Mouse (Mus musculus) kidney, postnatal 14 days (tissue): Measurements from ENCODE around the gene Arhgef10l.

Source experiments
- DNase-seq: peaks from one replicate; pipeline ENCODE4 v3.0.0; 2022; ENCODE audit warnings: mixed read lengths

Arhgef10l gene

DNA sequence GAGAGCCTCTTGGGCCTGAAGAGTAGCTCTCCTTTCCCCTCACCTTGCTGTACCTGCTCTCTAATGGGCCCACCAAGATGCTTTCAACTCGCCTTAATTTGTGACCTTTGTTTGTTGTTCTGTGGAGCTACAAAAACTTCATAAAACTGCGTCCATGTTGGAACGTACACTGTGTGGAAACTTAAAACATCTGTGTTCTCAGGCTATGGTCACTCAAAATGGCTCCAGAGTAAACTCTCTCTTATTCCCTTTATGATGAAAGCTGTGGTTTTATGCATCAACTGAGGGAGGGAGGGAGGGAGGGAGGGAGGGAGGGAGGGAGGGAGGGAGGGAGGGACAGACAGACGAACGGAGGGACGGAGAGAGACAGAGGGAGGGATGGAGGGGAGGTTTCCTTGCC lies 35.7 kb downstream of the Arhgef10l start:
- no peak for DNase-seq

DNA sequence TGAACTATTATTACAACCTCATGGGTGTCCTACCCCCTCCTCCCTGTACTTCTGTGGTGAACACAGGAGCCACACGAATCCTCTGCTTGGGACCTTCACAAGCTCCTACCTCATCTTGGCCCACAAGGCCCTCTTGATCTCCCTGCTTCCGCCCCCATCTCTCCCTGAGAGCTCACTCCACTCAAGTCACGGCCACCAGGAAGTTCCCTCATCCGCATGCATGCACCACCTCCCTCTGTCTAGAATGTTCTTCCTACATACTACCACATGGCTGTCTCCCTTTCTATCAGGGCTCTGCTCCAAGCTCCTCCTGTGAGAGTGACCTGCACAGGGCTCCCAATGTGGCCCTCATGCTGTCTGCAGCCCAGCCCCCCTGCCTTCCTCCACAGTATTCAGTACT lies 36.8 kb downstream of the Arhgef10l start:
- no peak for DNase-seq

GRCm38 (mm10) chr4:140628412-140628943 lies 37.3 kb downstream of the Arhgef10l start:
- DNase-seq = no peak

DNA sequence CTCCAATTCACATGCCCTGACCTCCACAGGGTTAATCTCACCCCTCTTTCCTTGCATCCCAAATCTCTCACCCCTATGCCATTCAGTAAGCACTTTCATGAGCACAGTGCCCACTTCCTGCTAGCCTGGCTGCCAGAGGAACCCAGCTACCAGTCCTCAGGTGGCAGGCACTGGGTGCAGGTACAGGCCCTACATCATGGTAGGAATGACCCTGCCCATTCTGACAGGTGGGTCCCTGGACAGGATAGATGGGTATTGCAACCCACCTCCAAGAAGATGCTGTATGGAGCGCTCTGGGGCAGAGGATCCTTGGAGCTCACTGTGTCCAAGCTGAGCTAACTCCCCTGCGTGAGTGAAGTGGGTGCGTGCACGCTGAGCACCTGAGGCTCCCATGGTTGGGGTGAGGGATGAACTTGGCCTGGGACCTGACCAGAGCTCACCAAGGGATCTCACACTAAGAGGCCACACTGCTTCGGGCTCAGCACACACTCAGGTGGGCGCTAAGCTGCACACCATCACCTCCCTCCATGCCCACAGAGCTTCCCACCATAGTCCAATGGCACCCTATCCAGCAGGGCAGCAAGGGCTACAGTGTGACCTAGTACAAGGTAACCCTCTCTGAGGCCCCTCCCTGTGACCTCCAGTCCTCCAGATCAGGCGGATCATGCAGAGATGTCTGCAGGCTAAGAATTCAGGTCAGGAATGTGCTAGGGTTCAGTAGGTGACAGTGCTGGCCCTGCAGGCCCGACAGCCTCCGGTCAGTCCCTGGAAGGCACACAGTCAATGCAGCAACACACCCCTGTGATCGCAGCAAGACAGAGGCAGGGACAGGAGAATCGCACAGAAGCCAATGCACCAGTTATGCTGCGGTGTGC lies 39.9 kb downstream of the Arhgef10l start:
- DNase-seq = no peak

DNA sequence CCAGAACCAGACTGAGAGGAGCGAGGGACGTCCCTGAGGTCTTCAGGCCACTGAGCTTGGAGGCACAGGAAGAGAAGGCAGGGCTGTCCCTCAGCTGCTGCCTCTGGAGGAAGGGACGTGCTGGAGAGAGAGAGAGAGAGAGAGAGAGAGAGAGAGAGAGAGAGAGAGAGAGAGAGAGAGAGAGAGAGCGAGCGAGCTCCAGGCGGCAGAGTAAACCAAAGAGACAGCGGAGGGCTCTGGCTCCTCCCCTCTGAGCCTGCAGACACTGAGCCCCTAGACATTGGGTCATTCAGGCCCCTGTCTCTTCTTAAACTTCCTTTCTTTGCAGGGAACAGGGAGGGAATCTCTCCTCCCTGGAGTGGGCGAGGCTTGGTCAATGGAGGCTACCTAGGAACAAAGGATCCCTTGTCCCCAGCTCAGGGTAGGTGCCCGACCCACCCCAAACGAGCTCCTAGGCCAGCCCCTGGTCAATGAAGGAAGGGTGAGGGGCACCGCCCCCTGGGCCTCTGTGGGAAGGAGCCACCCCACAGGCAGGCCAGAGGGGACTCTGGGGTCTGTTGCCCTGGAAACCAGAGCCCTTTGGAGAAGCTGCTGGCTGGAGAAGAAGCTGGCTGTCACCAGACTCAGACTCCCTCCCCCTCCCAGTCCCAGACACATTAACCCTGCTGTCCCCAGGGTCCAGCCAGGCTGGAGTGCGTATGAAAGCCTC lies 41.2 kb downstream of the Arhgef10l start:
- DNase-seq = peak; percentile 84

- peak; percentile 76 for DNase-seq
Measured at GRCm38 (mm10) chr4:140624087-140624467, 41.7 kb downstream of the Arhgef10l start.

- DNase-seq = peak; percentile 77
Measured at GRCm38 (mm10) chr4:140622819-140623218, 43.0 kb downstream of the Arhgef10l start.

DNA sequence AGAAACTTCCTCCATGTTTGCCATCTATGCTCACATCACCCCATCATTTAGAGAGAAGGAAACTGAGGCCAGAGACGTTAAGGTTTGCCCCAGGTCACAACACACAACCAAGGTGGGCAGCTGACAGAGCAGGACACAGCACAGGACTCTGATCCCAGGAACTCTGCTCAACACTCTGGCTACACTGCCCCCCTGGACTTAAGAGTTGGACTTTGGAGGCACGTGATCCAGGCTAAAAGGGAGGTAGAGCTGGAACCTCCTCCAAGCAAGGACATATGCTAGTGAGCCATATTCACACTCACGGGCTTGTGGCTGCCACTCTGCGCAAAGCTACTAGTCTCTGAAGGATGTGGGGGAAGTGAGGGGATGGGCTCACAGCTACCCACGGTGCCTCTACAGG lies 45.3 kb downstream of the Arhgef10l start:
- DNase-seq = peak; percentile 78

DNA sequence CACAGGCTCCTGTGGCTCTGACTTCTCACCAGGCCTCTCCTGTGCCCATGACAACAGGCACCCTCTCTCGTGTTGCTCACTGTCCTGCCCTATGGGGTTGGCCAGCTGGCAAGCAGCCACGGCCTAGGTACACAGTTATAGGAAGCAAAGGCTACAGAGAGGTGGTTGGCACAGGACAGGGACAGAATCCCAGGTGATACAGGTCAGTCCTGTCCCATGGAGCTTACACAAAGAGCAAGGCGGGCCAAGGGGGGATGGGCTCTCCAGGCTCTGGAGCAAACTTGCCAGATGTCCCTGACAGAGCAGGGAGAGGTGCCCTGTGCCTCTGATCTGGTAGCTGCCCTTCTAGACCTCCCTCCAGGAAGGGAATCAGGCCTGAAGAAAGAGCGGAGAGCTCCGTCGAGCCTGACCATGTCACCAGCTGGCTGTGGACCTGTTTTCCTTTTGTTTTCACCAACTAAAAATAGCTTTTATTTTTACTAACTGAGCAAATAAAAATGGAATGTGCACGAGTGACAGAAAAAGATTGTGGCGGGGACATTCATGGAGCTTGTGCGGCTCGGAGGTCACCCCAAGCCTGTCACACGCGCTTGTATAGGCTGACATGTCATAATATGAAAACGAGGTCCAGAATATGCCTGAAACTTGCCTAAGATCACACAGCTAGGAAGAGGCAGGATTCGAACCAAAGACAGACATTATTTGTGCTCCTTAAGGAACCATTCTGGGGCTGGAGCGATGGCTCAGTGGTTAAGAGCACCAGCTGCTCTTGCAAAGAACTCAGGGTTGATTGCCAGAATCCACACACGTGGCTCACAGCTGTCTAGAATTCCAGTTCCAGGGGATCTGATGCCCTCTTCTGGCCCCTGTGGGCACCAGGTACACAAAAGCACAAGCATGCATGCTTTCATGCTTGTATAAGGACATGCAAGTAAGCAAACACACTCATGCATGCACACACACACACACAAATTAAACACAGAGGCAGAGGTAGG lies 48.1 kb downstream of the Arhgef10l start:
- DNase-seq = peak; percentile 82

- DNase-seq = peak; percentile 73
Measured at GRCm38 (mm10) chr4:140616894-140617293, 48.9 kb downstream of the Arhgef10l start.

DNA sequence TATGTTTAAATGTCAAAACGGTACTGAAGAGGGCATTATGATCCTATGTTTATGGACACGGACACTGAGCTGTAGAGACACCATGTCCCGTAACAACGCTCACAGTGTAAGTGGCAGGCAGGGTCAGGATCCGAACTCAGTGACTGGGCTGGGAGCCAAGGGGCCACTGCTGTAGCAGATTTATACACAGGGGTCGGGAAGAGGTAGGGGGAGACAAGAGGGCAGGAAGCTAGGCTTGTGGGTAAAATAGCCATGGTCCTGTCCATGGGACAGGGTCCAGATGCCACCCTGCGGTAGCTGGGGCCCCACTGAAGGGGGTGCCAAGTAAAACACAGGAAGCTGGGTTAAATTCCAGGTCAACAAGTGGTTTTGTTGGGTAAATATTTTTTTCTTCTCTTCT lies 49.6 kb downstream of the Arhgef10l start:
- DNase-seq = peak; percentile 68

DNA sequence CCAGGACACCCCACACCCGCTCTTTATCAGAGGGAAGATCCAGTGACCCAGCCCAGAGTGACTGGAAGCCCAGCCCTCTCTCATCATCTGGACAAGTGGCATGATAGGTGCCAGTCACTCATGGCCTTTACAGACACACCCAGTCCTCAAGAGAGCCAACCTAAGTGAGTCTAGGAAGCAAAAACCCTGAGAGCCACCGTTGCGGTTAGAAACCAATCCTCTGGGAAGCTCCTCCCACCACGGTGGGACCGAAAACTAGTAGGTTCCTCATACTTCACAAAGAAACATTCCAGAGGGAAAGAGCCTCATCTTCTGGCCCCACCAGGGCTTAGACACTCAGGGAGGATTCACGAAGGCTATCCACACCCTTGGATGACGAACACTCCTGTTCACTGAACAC lies 50.0 kb downstream of the Arhgef10l start:
- no peak for DNase-seq

- DNase-seq = no peak
Measured at GRCm38 (mm10) chr4:140614553-140614952, 51.3 kb downstream of the Arhgef10l start.

- DNase-seq = no peak
Measured at GRCm38 (mm10) chr4:140614145-140614544, 51.7 kb downstream of the Arhgef10l start.

GRCm38 (mm10) chr4:140610841-140611609 lies 54.8 kb downstream of the Arhgef10l start:
- peak; percentile 49 for DNase-seq

- no peak for DNase-seq
Measured at GRCm38 (mm10) chr4:140608228-140608720, 57.5 kb downstream of the Arhgef10l start.

DNA sequence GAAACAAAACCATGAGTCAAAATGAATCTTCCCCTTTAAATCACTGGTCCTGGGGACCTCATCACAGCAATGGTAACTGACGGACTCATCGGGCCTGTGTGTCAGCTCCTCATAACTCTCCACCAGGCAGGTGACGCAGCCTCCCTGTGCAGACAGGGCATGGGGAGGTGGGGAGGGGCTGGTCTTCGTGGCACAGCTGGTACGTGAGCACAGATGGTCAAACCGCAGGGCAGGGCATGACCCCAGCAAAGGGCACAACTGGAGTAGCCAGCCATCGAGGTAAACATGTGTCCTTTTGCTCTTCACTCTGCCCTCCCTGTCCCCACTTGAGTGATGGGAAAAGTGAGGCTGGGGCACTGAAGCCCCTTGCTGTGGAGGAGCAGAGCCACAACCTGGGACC lies 59.0 kb downstream of the Arhgef10l start:
- no peak for DNase-seq

- DNase-seq = no peak
Measured at GRCm38 (mm10) chr4:140606197-140606596, 59.6 kb downstream of the Arhgef10l start.

GRCm38 (mm10) chr4:140605790-140606189 lies 60.0 kb downstream of the Arhgef10l start:
- DNase-seq = no peak

DNA sequence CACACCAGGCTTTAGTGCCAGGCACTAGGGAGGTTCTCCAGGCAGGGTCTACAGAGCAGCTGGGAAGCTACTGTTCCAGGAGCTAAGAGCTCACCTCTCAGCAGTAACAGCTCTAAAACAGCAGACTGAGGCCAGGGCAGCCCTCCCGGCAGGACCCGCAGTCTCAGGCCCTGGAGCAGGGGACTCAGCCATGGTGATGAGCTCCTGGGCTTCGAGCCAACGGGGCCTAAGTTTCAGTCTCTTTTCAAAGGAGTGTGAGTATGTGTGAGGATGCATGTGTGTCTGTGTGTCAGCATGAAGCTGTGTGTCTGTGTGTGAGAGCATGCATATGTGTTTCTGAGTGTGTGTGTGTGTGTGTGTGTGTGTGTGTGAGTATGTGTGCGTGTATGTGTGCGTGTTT lies 60.6 kb downstream of the Arhgef10l start:
- no peak for DNase-seq

DNA sequence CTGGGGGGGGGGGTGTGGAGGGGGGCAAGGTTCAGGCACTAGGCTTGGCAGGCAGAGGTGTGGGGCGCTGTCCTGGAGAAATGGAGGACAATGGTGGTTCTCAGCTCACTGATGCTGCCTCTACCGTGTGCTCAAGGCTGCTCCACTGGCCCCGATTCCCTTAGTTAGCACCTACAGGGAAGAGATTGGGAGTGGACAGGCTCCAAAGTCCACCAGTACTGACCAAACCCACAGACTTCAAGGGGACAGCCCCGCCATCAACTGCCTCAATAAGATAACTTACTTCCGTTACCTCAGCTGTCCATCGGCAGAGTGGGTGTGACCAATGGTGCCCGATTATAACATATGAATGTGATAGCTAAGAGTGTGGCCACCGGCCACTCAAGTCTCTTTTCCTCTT lies 61.3 kb downstream of the Arhgef10l start:
- no peak for DNase-seq

DNA sequence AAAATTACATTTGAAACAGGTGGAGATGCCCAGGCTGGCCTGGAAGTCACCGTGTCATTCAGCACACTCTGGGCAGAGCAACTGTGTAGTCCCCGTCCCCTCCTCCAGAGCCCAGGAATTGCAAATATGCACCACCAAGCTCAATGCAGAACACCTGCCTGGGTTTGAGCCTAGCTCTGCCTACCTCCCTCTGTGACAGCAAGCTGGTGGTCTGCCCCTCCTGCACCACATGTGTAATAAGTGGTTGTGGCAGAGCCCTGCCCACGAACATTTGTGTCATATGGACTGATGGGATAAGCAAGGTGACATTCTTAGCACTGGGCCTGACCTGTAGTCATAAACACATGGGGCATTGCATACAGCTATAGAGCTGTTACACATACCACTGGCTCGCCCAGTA lies 63.8 kb downstream of the Arhgef10l start:
- DNase-seq = no peak
